Mouse (Mus musculus) midbrain, embryonic 14.5 days (tissue): Measurements from ENCODE around the gene Noxo1. TPM values are rescaled to one million over a fixed set of nuclear protein-coding genes. Genes with fewer than 3 reads are reported as not detected.
"Not testable (repeated sequence)": the region's sequence is repeated elsewhere in the genome, so short reads cannot be mapped to it uniquely, and the experiment has no call there.

Experiments used
- ATAC-seq: fragments of 200-750 bp; cut with Nextera tagmentation; 2 replicates; pipeline ENCODE4 v1.8.0; 2017; ENCODE audit warnings: moderate number of reproducible peaks, moderate library complexity; ENCODE audit not compliant: low FRiP score, low TSS enrichment
- DNase-seq: peaks from one replicate; pipeline ENCODE4 v3.0.0-alpha.2; 2015
- H3K27ac ChIP-seq: fragments of 300-500 bp; sonication (generic); replicated peaks from 2 replicates; pipeline ENCODE4 v1.5.1; 2014; ENCODE audit warnings: mild to moderate bottlenecking, low read depth, low read length, moderate library complexity
- H3K27me3 ChIP-seq: fragments of 300-500 bp; sonication (generic); 2 replicates; pipeline ENCODE4 v1.6.1; 2014; ENCODE audit warnings: low read length, control low read depth, mixed read lengths; ENCODE audit not compliant: control insufficient read depth, insufficient read depth
- H3K36me3 ChIP-seq: fragments of 300-500 bp; sonication (generic); 2 replicates; pipeline ENCODE4 v1.6.1; 2014; ENCODE audit warnings: low read length, control low read depth; ENCODE audit not compliant: control insufficient read depth, insufficient read depth
- H3K4me1 ChIP-seq: fragments of 300-500 bp; sonication (generic); 2 replicates; pipeline ENCODE4 v1.6.1; 2014; ENCODE audit warnings: mild to moderate bottlenecking, antibody characterized with exemption, low read length, control low read depth; ENCODE audit not compliant: control insufficient read depth, insufficient read depth
- H3K4me2 ChIP-seq: fragments of 300-500 bp; sonication (generic); 2 replicates; pipeline ENCODE4 v1.6.1; 2014; ENCODE audit warnings: mild to moderate bottlenecking, low read length, moderate library complexity
- H3K4me3 ChIP-seq: fragments of 300-500 bp; sonication (generic); replicated peaks from 2 replicates; pipeline ENCODE4 v1.5.1; 2014; ENCODE audit warnings: low read depth, low read length
- H3K9ac ChIP-seq: fragments of 300-500 bp; sonication (generic); replicated peaks from 2 replicates; pipeline ENCODE4 v1.6.1; 2014; ENCODE audit warnings: mild to moderate bottlenecking, low read length, moderate library complexity
- H3K9me3 ChIP-seq: fragments of 300-500 bp; sonication (generic); 2 replicates; pipeline ENCODE4 v1.6.1; 2016; ENCODE audit warnings: low read length, control low read depth, mixed read lengths; ENCODE audit not compliant: control insufficient read depth
- WGBS: fragments of 180-500 bp; shearing (Covaris S2); extraction: QIAGEN DNeasy Blood & Tissue Kit; methylation state at CpG from one replicate; pipeline ENCODE4 v1.1.7; 2014; 5-methylcytosine and 5-hydroxymethylcytosine counted together
- polyA plus RNA-seq: library from polyadenylated mRNA; unstranded; fragments of >200 nt; fragmentation: Nextera tagmentation; extraction: Ambion mirVana; gene quantifications from 2 replicates; pipeline ENCODE4 v1.2.1, GENCODE M21; 2014

The Noxo1 gene
- polyA plus RNA-seq, 1 experiment from 2014 or later: 1.8 TPM

DNA sequence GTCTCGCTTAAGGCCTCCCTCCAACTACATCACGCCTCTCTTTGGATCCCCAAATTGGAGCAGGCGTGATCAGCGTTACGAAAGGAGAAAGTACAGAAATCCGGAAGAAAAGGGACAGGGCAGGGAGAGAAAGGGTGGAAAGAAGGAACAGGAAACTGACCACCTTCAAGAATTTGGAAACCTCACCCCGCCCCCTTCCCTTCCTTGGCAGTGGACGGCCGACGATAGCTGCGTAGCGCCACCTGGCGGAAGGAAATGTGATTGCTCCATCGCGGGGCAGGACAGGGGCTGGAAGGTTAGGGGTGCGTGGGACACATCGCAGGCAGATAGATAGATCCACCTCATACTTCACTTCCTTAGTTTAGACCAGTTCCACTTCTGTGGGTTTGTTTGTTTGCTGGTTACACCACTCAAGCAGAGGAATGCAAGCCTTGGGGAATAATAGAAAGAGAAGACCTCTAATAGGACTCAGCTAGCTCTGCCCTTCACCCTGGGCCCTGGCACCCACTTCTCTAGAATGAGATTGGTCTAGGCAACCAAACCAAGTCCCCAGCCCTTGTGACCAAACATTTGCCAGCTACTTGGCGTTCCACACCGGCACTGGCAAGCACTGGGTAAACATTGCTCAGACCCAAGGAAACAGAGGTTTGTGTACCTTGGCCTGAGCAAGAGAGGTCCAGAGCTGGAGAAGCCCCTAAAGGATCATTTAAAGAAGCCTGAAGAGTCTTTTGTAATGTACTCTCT lies 41.9 kb upstream of the Noxo1 start:
- Histone ChIP-seq H3K27ac (no peak overlapping the region), H3K4me1 (peaks cover 11% of the 10 kb centered on the region; the same call in 1 of the 2 replicates), H3K9ac (peak overlapping the region; percentile 23; the same call in 1 of the 2 replicates), H3K36me3 (no peaks in the 10 kb centered on the region), H3K9me3 (no peaks in the 10 kb centered on the region), H3K4me2 (peak overlapping the region; percentile 48), H3K4me3 (peak overlapping the region; percentile 17; the same call in 1 of the 2 replicates), H3K27me3 (peaks cover 35% of the 10 kb centered on the region)
- DNase-seq (peak; percentile 89), ATAC-seq (no peak; the same call in 1 of the 2 replicates)
- 6% methylated on average over 19 of the region's 19 CpGs for WGBS

DNA sequence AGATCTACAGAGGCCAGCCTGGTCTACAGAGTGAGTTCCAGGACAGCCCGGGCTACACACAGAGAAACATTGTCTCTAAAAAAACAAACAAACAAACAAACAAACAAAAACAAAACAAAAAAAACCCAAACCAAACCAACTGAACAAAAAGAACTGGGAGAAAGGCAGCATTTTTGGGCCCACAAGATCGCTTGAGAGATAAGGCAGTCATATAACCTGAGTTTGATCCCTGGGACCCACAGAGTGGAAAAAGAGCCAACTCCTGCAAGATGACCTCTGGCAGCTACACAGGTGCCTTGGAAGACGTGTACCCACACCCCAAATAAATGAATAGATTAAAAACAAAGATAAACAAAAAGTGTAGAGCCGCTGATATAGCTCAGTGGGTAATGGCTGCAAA lies 41.1 kb upstream of the Noxo1 start:
- no peak overlapping the region for H3K9ac ChIP-seq
- no peaks in the 10 kb centered on the region for H3K36me3 ChIP-seq
- no peak overlapping the region for H3K27ac ChIP-seq
- no peak overlapping the region for H3K4me2 ChIP-seq
- WGBS: 79% methylated on average over 4 of the region's 4 CpGs
- H3K27me3 ChIP-seq: peaks cover 43% of the 10 kb centered on the region
- ATAC-seq (no peak), DNase-seq (no peak)
- H3K9me3 ChIP-seq: no peaks in the 10 kb centered on the region
- H3K4me3 ChIP-seq: no peak overlapping the region
- H3K4me1 ChIP-seq: 0 out of 2 replicates have a peak, but pooled peaks cover 7% of the 10 kb centered on the region

DNA sequence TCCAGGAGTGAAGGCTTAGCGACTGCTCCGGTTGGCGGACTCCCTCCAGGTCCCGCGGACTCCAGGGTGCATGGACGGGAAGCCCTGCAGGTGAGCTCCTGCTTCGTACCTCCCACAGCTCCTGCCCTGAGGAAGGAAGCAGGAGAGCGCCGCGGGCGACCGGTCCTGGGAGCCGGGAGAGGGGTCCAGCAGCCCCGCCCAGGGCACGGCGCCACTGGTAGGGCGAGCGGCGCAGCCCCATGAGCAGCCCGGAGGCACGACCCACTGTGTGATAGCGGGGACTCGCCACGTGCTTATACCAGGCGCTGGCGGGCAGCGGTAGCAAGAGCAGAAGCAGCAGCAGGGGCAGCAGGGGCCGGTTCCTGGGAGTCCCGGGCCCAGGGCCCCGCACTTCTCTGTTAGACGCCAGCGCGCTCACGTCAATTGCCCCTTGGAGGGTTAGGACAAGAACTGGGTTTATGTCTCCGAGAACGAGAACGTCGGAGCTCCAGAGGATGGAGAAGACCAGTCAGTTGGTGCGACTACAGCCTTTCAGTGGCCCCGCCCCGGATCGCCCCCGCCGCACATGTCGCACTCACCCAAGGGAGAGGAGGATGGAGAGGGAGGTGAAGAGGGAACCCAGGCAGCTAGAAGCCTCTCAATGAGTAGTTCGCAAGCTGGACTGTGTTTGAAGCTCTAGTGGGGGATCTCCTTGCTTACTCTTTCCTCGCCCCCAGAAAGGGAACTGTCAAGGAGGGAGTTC lies 37.8 kb upstream of the Noxo1 start, which contains the start of gene Npw:
Gene Npw, minus strand, starts transcription at position 441 of the 742 bp plus-strand sequence.
- peak within 1 kb of the TSS; percentile 52 for H3K4me2 ChIP-seq
- H3K27ac ChIP-seq: no peak within 1 kb of the TSS
- no peak for ATAC-seq
- peak; percentile 38 for DNase-seq
- H3K4me3 ChIP-seq: peak within 1 kb of the TSS; percentile 30
- peaks cover 37% of the 10 kb centered on the region for H3K27me3 ChIP-seq
- H3K9me3 ChIP-seq: no peaks in the 10 kb centered on the region
- no peaks in the 10 kb centered on the region for H3K36me3 ChIP-seq
- H3K4me1 ChIP-seq: 0 out of 2 replicates have a peak, but pooled peaks cover 5% of the 10 kb centered on the region
- 1% methylated on average over 47 of the region's 47 CpGs for WGBS
- H3K9ac ChIP-seq: peak within 1 kb of the TSS; percentile 40; the same call in 1 of the 2 replicates

DNA sequence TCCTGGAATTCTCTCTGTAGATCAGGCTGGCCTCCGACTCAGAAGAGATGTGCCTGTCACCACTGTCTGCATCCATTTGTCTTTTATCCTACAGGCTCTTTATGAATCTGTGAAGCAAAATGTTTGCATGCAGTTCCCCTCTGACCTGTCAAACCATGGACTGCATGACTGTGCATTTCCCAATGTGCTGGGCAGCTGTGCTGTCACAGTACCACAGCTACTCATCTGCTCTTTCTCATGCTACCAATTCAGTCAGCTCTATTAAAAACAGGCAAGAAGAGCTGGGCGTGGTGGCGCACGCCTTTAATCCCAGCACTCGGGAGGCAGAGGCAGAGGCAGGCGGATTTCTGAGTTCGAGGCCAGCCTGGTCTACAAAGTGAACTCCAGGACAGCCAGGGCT lies 29.0 kb upstream of the Noxo1 start:
- not testable (repeated sequence) for H3K27ac ChIP-seq, H3K4me3 ChIP-seq
- 68% methylated on average over 7 of the region's 7 CpGs for WGBS

DNA sequence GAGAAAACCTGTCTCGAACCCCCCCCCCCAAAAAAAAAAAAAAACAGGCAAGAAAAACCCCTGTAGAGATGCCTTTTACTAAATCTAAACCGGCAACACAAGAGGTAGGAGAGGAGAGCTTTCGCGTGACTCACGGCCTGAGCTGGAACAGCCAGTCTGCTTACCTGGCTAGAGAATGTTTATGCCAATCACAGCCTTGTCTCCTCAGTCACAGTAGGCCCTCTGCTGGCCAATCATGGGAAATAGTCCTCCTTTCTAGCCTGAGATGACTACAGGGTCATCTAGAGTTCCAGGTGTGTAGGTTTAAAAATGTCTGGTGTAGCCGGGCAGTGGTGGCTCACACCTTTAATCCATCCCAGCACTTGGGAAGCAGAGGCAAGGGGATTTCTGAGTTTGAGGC lies 28.6 kb upstream of the Noxo1 start:
- no peaks in the 10 kb centered on the region for H3K36me3 ChIP-seq
- no peak overlapping the region for H3K9ac ChIP-seq
- ATAC-seq (no peak), DNase-seq (peak; percentile 78)
- H3K4me2 ChIP-seq: no peak overlapping the region
- peaks cover 19% of the 10 kb centered on the region for H3K4me1 ChIP-seq
- WGBS: 32% methylated on average over 6 of the region's 6 CpGs
- H3K4me3 ChIP-seq: no peak overlapping the region
- no peak overlapping the region for H3K27ac ChIP-seq
- no peaks in the 10 kb centered on the region for H3K9me3 ChIP-seq
- no peaks in the 10 kb centered on the region for H3K27me3 ChIP-seq

More for the DNA sequence above, 29.0 kb upstream of the Noxo1 start:
- H3K9me3 ChIP-seq, ATAC-seq, DNase-seq, H3K36me3 ChIP-seq, H3K4me2 ChIP-seq, H3K27me3 ChIP-seq, H3K9ac ChIP-seq: not testable (repeated sequence)
- H3K4me1 ChIP-seq: peaks cover 19% of the 10 kb centered on the region

DNA sequence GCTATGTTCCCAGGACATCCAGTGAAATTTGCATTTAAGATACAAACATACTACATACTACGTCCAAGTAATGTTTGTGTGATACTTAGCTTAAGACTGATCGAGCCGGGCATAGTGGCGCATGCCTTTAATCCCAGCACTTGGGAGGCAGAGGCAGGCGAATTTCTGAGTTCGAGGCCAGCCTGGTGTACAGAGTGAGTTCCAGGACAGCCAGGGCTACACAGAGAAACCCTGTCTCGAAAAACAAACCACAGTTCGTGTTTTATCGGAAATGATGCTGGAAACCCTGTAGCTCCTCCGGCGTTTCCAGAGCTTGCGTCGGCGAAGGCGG lies 26.9 kb upstream of the Noxo1 start:
- Histone ChIP-seq H3K9ac (peak overlapping the region; percentile 97; the same call in 1 of the 2 replicates), H3K4me1 (peaks cover 19% of the 10 kb centered on the region), H3K4me3 (peak overlapping the region; percentile 99), H3K27ac (peak overlapping the region; percentile 89), H3K4me2 (peak overlapping the region; percentile 90)
- 8% methylated on average over 15 of the region's 15 CpGs for WGBS
- ATAC-seq, DNase-seq, H3K36me3 ChIP-seq, H3K27me3 ChIP-seq, H3K9me3 ChIP-seq: not testable (repeated sequence)

DNA sequence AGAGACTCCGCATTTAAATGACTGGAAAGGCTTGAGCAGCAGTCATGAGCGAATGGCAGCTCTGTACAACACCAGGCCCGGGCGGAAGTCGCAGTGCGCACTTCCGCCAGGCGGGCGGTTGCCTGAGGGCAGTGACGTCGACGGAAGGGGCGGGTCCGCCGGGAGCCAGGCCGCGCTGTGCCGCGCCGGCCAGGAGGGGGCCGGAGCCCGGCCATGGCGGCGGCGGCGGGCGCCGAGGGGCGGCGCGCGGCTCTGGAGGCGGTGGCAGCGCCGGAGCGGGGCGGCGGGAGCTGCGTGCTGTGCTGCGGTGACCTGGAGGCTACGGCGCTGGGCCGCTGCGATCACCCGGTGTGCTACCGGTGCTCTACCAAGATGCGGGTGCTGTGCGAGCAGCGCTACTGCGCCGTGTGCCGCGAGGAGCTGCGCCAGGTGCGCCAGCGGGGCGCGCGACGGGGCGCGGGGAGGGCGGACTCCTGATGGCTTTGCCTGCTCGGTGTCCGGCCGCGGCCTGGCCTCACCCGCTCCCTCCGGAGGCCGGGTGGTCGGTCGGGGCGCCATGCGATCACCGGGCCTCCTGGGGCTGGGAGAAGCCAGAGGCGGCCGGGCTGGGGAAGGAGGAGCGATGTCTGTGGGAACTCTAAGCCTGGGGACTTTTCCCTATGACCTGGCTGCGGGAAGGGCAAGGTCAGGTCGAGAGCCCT lies 26.3 kb upstream of the Noxo1 start, which contains the start of gene Zfp598:
Gene Zfp598, plus strand, starts transcription at position 143 of the 701 bp plus-strand sequence.
- under 1% methylated on average over 77 of the region's 80 CpGs for WGBS

DNA sequence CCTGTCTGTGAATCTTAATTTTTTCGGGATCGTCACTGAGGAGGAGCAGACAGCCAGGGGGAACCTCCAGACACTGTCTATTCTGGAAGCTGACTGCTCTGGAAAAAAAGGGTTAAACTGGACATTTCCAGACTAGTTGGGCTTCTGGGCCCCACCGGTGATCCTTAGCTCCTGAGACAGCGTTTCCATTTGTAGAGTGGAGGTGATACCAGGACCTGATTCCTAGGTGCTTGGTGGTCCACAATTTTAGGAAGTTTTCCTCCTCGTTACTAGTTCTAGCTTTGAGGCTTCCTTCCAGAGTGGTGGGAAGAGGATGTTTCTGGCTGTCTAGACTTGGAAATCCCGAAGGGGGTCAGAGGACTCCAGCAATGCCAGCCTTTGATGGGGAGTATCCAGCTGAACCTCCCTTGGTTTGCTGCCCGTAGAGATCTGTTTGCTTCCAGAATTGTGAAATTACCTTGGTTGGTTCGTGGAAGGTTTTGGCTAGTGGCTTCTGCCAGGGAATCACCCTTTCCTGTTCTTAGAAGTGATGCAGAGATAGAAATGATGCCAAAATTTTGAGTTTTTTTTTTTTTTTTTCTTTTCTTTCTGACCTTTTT lies 25.7 kb upstream of the Noxo1 start:
- no peak for DNase-seq
- no peaks in the 10 kb centered on the region for H3K27me3 ChIP-seq
- H3K36me3 ChIP-seq: no peaks in the 10 kb centered on the region
- H3K4me1 ChIP-seq: peaks cover 19% of the 10 kb centered on the region
- peak overlapping the region; percentile 97 for H3K9ac ChIP-seq
- H3K27ac ChIP-seq: peak overlapping the region; percentile 89
- 12% methylated on average over 8 of the region's 8 CpGs for WGBS
- H3K9me3 ChIP-seq: no peaks in the 10 kb centered on the region
- H3K4me2 ChIP-seq: peak overlapping the region; percentile 90
- no peak for ATAC-seq
- H3K4me3 ChIP-seq: peak overlapping the region; percentile 99

More for the DNA sequence above, 26.3 kb upstream of the Noxo1 start, which contains the start of gene Zfp598:
- DNase-seq (peak; percentile 98), ATAC-seq (peak; percentile 98)
- Histone ChIP-seq H3K4me1 (peaks cover 19% of the 10 kb centered on the region), H3K27me3 (no peaks in the 10 kb centered on the region), H3K4me2 (peak within 1 kb of the TSS; percentile 90), H3K9ac (peak within 1 kb of the TSS; percentile 97), H3K36me3 (no peaks in the 10 kb centered on the region), H3K9me3 (no peaks in the 10 kb centered on the region), H3K27ac (peak within 1 kb of the TSS; percentile 89), H3K4me3 (peak within 1 kb of the TSS; percentile 99)
